Mouse (Mus musculus): ENCODE data around the gene Rcbtb2. TPM values are rescaled to one million over a fixed set of nuclear protein-coding genes. Genes with fewer than 3 reads are reported as not detected.
"Not testable (repeated sequence)": the region's sequence is repeated elsewhere in the genome, so short reads cannot be mapped to it uniquely, and the experiment has no call there.

The Rcbtb2 gene
- polyA plus RNA-seq, 1 experiment from 2014 or later = 44.0 TPM

GRCm38 (mm10) chr14:73092871-73093270 lies 30.0 kb upstream of the Rcbtb2 start:
- no peak for ATAC-seq (ENCODE audit: low FRiP score, low TSS enrichment)
- H3K4me2 ChIP-seq (replicated peaks; ENCODE audit: low read depth) = no peak overlapping the region
- H3K9ac ChIP-seq (ENCODE audit: low read length) = no peak overlapping the region
- H3K27ac ChIP-seq (replicated peaks) = no peak overlapping the region
- no peaks in the 10 kb centered on the region for H3K27me3 ChIP-seq (ENCODE audit: control insufficient read depth, insufficient read depth, low read length)
- H3K36me3 ChIP-seq (ENCODE audit: control insufficient read depth, insufficient read depth, low read length) = no peaks in the 10 kb centered on the region
- H3K4me1 ChIP-seq (replicated peaks; ENCODE audit: control insufficient read depth, insufficient read depth) = no peaks in the 10 kb centered on the region
- no peak for DNase-seq (ENCODE audit: low spot score)
- 89% methylated on average over 3 of the region's 3 CpGs for WGBS
- H3K4me3 ChIP-seq (ENCODE audit: low read depth, low read length) = no peak overlapping the region
- no peaks in the 10 kb centered on the region for H3K9me3 ChIP-seq (ENCODE audit: control insufficient read depth, low read length)
- TF ChIP-seq CTCF (IDR thresholded peaks at IDR 0.05; ENCODE audit: low read depth) (no peak), EP300 (optimal IDR thresholded peaks at IDR 0.05) (no peak)

DNA sequence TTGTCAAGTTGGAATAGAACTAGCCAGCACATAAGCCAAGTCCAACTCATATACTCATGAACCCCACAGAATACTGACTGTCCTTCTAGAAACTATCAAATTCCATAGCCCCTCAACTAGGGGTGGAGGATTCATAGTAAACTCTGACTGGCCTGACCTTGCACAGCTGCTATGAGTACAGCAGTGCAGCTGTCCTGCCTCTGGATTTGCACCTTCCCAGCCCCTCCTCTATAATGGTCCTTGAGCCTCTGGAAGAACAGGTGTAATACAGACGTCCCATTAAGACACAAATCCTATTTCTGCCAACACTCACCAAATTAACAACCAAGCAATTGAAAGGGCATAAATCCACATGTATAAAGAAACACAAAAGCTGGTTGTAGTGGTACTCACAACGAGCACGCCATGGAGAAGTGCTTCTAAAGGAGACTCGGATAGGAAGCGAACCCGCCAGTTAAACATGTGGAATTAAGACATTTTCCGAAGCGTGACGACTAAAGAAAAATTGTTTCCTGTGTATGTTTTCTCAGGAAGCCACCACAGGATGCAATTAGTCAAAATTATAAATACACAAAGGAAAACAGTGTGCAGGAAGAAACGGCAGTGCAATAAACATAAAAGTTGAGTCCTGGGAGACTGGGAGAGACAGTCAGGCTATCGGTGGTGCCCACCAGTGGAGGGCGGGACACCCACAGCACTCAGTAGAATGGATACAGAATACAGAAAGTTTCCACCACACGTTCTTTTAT lies 27.9 kb upstream of the Rcbtb2 start:
- 56% methylated on average over 13 of the region's 13 CpGs for WGBS
- Histone ChIP-seq H3K36me3 (ENCODE audit: control insufficient read depth, insufficient read depth, low read length) (no peaks in the 10 kb centered on the region), H3K4me2 (replicated peaks; ENCODE audit: low read depth) (no peak overlapping the region), H3K9ac (ENCODE audit: low read length) (no peak overlapping the region), H3K4me1 (replicated peaks; ENCODE audit: control insufficient read depth, insufficient read depth) (no peaks in the 10 kb centered on the region), H3K27me3 (ENCODE audit: control insufficient read depth, insufficient read depth, low read length) (no peaks in the 10 kb centered on the region), H3K9me3 (ENCODE audit: control insufficient read depth, low read length) (no peaks in the 10 kb centered on the region), H3K27ac (replicated peaks) (no peak overlapping the region), H3K4me3 (ENCODE audit: low read depth, low read length) (no peak overlapping the region)
- ATAC-seq (ENCODE audit: low FRiP score, low TSS enrichment) = no peak
- TF ChIP-seq EP300 (optimal IDR thresholded peaks at IDR 0.05) (no peak), CTCF (IDR thresholded peaks at IDR 0.05; ENCODE audit: low read depth) (no peak)
- no peak for DNase-seq (ENCODE audit: low spot score)

- H3K9ac ChIP-seq (ENCODE audit: low read length) = no peak overlapping the region
- no peaks in the 10 kb centered on the region for H3K4me1 ChIP-seq (replicated peaks; ENCODE audit: control insufficient read depth, insufficient read depth)
- H3K4me3 ChIP-seq (ENCODE audit: low read depth, low read length) = no peak overlapping the region
- H3K4me2 ChIP-seq (replicated peaks; ENCODE audit: low read depth) = no peak overlapping the region
- no peak for TF ChIP-seq EP300 (optimal IDR thresholded peaks at IDR 0.05)
- TF ChIP-seq CTCF (IDR thresholded peaks at IDR 0.05; ENCODE audit: low read depth) = peak; percentile 88
- ATAC-seq (ENCODE audit: low FRiP score, low TSS enrichment) = no peak
- no peaks in the 10 kb centered on the region; the same call in 1 of the 2 replicates for H3K27me3 ChIP-seq (ENCODE audit: control insufficient read depth, insufficient read depth, low read length)
- no peaks in the 10 kb centered on the region for H3K9me3 ChIP-seq (ENCODE audit: control insufficient read depth, low read length)
- no peak overlapping the region for H3K27ac ChIP-seq (replicated peaks)
- no peaks in the 10 kb centered on the region for H3K36me3 ChIP-seq (ENCODE audit: control insufficient read depth, insufficient read depth, low read length)
- DNase-seq (ENCODE audit: low spot score) = peak; percentile 69
- WGBS = 35% methylated on average over 10 of the region's 10 CpGs
These were observed 24.0 kb upstream of the Rcbtb2 start for GRCm38 (mm10) chr14:73098677-73099387.

- H3K4me1 ChIP-seq (replicated peaks; ENCODE audit: control insufficient read depth, insufficient read depth) = no peaks in the 10 kb centered on the region
- no peak overlapping the region for H3K9ac ChIP-seq (ENCODE audit: low read length)
- no peaks in the 10 kb centered on the region; the same call in 1 of the 2 replicates for H3K27me3 ChIP-seq (ENCODE audit: control insufficient read depth, insufficient read depth, low read length)
- H3K4me3 ChIP-seq (ENCODE audit: low read depth, low read length) = no peak overlapping the region
- WGBS = 52% methylated on average over 12 of the region's 12 CpGs
- H3K9me3 ChIP-seq (ENCODE audit: control insufficient read depth, low read length) = no peaks in the 10 kb centered on the region
- ATAC-seq (ENCODE audit: low FRiP score, low TSS enrichment) = no peak
- H3K4me2 ChIP-seq (replicated peaks; ENCODE audit: low read depth) = no peak overlapping the region
- no peaks in the 10 kb centered on the region for H3K36me3 ChIP-seq (ENCODE audit: control insufficient read depth, insufficient read depth, low read length)
- no peak for TF ChIP-seq CTCF (IDR thresholded peaks at IDR 0.05; ENCODE audit: low read depth)
- TF ChIP-seq EP300 (optimal IDR thresholded peaks at IDR 0.05) = no peak
- H3K27ac ChIP-seq (replicated peaks) = no peak overlapping the region
- no peak for DNase-seq (ENCODE audit: low spot score)
These were observed 20.5 kb upstream of the Rcbtb2 start for GRCm38 (mm10) chr14:73102270-73102865.

GRCm38 (mm10) chr14:73102986-73103385 lies 19.9 kb upstream of the Rcbtb2 start:
- not testable (repeated sequence) for H3K9ac ChIP-seq (ENCODE audit: low read length); DNase-seq (ENCODE audit: low spot score); H3K27ac ChIP-seq (replicated peaks); H3K9me3 ChIP-seq (ENCODE audit: control insufficient read depth, low read length); H3K4me1 ChIP-seq (replicated peaks; ENCODE audit: control insufficient read depth, insufficient read depth); ATAC-seq (ENCODE audit: low FRiP score, low TSS enrichment); H3K36me3 ChIP-seq (ENCODE audit: control insufficient read depth, insufficient read depth, low read length); H3K4me3 ChIP-seq (ENCODE audit: low read depth, low read length); H3K27me3 ChIP-seq (ENCODE audit: control insufficient read depth, insufficient read depth, low read length); H3K4me2 ChIP-seq (replicated peaks; ENCODE audit: low read depth)
- 37% methylated on average over 4 of the region's 4 CpGs for WGBS

- H3K9ac ChIP-seq (ENCODE audit: low read length) = no peak overlapping the region
- H3K27ac ChIP-seq (replicated peaks) = no peak overlapping the region
- H3K27me3 ChIP-seq (ENCODE audit: control insufficient read depth, insufficient read depth, low read length) = no peaks in the 10 kb centered on the region; the same call in 1 of the 2 replicates
- ATAC-seq (ENCODE audit: low FRiP score, low TSS enrichment) (no peak), DNase-seq (ENCODE audit: low spot score) (no peak)
- H3K4me3 ChIP-seq (ENCODE audit: low read depth, low read length) = no peak overlapping the region
- no peaks in the 10 kb centered on the region for H3K9me3 ChIP-seq (ENCODE audit: control insufficient read depth, low read length)
- TF ChIP-seq EP300 (optimal IDR thresholded peaks at IDR 0.05) (no peak), CTCF (IDR thresholded peaks at IDR 0.05; ENCODE audit: low read depth) (no peak)
- no peaks in the 10 kb centered on the region for H3K4me1 ChIP-seq (replicated peaks; ENCODE audit: control insufficient read depth, insufficient read depth)
- no peak overlapping the region for H3K4me2 ChIP-seq (replicated peaks; ENCODE audit: low read depth)
- no peaks in the 10 kb centered on the region for H3K36me3 ChIP-seq (ENCODE audit: control insufficient read depth, insufficient read depth, low read length)
- 53% methylated on average over 6 of the region's 6 CpGs for WGBS
These were observed 17.9 kb upstream of the Rcbtb2 start for GRCm38 (mm10) chr14:73104913-73105312.

Data from stomach, postnatal 0 days (tissue).